Mouse (Mus musculus) G1E (cell line): ENCODE data around the gene Rit1. TPM values are rescaled to one million over a fixed set of nuclear protein-coding genes. Genes with fewer than 3 reads are reported as not detected.
A peak's percentile ranks its signal among the peaks of the same experiment; 100 is the strongest.

Source experiments
- ATAC-seq: 2 replicates; pipeline ENCODE4 v1.8.0; 2016; ENCODE audit warnings: mild to moderate bottlenecking; ENCODE audit not compliant: insufficient number of reproducible peaks, poor library complexity, low FRiP score, severe bottlenecking; ENCODE audit errors: extremely low read depth
- DNase-seq: peaks from one replicate; pipeline ENCODE4 v3.0.0; 2012; ENCODE audit warnings: low spot score
- H3K27me3 ChIP-seq: 2 replicates; pipeline ENCODE4 v1.6.1; 2012; ENCODE audit warnings: mild to moderate bottlenecking, low read length, inconsistent platforms; ENCODE audit not compliant: insufficient read depth
- H3K36me3 ChIP-seq: replicated peaks from 2 replicates; pipeline ENCODE3; 2012; ENCODE audit warnings: mild to moderate bottlenecking, inconsistent platforms
- H3K4me1 ChIP-seq: 2 replicates; pipeline ENCODE4 v1.6.1; 2012; ENCODE audit warnings: low read depth, low read length, inconsistent platforms, mixed read lengths; ENCODE audit not compliant: insufficient read depth
- H3K4me3 ChIP-seq: 2 replicates; pipeline ENCODE4 v1.5.1; 2012; ENCODE audit warnings: low read depth, mild to moderate bottlenecking, inconsistent platforms, low read length, moderate library complexity, mixed read lengths
- H3K9me3 ChIP-seq: replicated peaks from 2 replicates; pipeline ENCODE4 v1.6.1; 2012; ENCODE audit warnings: inconsistent platforms
- CTCF ChIP-seq: IDR thresholded peaks from 2 replicates; pipeline ENCODE4 v1.5.1; 2012; ENCODE audit warnings: low read depth, low read length, inconsistent platforms, mixed read lengths
- GATA1 ChIP-seq: IDR thresholded peaks from 2 replicates; pipeline ENCODE4 v1.6.1; 2012; ENCODE audit warnings: borderline replicate concordance, low read length, inconsistent platforms, mixed read lengths
- GATA2 ChIP-seq: IDR thresholded peaks from 2 replicates; pipeline ENCODE4 v1.6.1; 2012; ENCODE audit warnings: low read depth, low read length, inconsistent platforms, borderline replicate concordance
- POLR2AphosphoS5 ChIP-seq: IDR thresholded peaks from 2 replicates; pipeline ENCODE4 v1.6.1; 2012; ENCODE audit warnings: low read depth, low read length, inconsistent platforms; ENCODE audit not compliant: insufficient replicate concordance
- TAL1 ChIP-seq: conservative IDR thresholded peaks from 2 replicates; pipeline ENCODE4 v1.6.1; 2012; ENCODE audit warnings: low read depth, low read length, inconsistent platforms, mixed read lengths
- polyA plus RNA-seq: library from polyadenylated mRNA; stranded (reverse); fragments of >175 nt; gene quantifications from 2 replicates; pipeline ENCODE4 v1.2.3, GENCODE M21; 2012
- total RNA-seq, 2 experiments: library from RNA; stranded (forward) in 1 of 2; stranded (reverse) in 1 of 2; fragments of 200-1000 nt in 1 of 2; fragments of >200 nt in 1 of 2; fragmentation: Nextera tagmentation in 1 of 2; gene quantifications; 2 replicates each; pipeline ENCODE4 v1.2.3; 2014 to 2017

Rit1 gene
- total and polyA plus RNA-seq, 3 experiments: 18.2 to 30.8 (median 30.2) TPM

GRCm38 (mm10) chr3:88746871-88747231, 30.2 kb downstream of the Rit1 start:
- no peak overlapping the region for H3K4me3 ChIP-seq
- TF ChIP-seq GATA1: no peak
- no peak for TF ChIP-seq TAL1
- TF ChIP-seq CTCF: no peak
- TF ChIP-seq GATA2: no peak
- TF ChIP-seq POLR2AphosphoS5: no peak
- no peaks in the 10 kb centered on the region for H3K36me3 ChIP-seq
- ATAC-seq: no peak
- no peak for DNase-seq
- peaks cover 23% of the 10 kb centered on the region for H3K4me1 ChIP-seq
- H3K27me3 ChIP-seq: peaks cover 6% of the 10 kb centered on the region; the same call in 1 of the 2 replicates
- H3K9me3 ChIP-seq: no peaks in the 10 kb centered on the region

GRCm38 (mm10) chr3:88754283-88754682, 37.6 kb downstream of the Rit1 start:
- H3K9me3 ChIP-seq: no peaks in the 10 kb centered on the region
- TF ChIP-seq GATA1 (no peak), TAL1 (no peak), GATA2 (no peak), CTCF (no peak), POLR2AphosphoS5 (no peak)
- peaks cover 12% of the 10 kb centered on the region; the same call in 1 of the 2 replicates for H3K27me3 ChIP-seq
- H3K4me3 ChIP-seq: no peak overlapping the region
- ATAC-seq (no peak), DNase-seq (no peak)
- H3K4me1 ChIP-seq: peaks cover 20% of the 10 kb centered on the region
- H3K36me3 ChIP-seq: no peaks in the 10 kb centered on the region

GRCm38 (mm10) chr3:88755541-88755940, 38.9 kb downstream of the Rit1 start:
- no peak overlapping the region for H3K4me3 ChIP-seq
- TF ChIP-seq POLR2AphosphoS5 (no peak), GATA2 (no peak), CTCF (no peak), GATA1 (no peak), TAL1 (no peak)
- H3K4me1 ChIP-seq: peaks cover 20% of the 10 kb centered on the region
- peaks cover 12% of the 10 kb centered on the region; the same call in 1 of the 2 replicates for H3K27me3 ChIP-seq
- no peaks in the 10 kb centered on the region for H3K36me3 ChIP-seq
- no peak for ATAC-seq
- no peaks in the 10 kb centered on the region for H3K9me3 ChIP-seq
- no peak for DNase-seq

- peaks cover 20% of the 10 kb centered on the region for H3K4me1 ChIP-seq
- no peak overlapping the region for H3K4me3 ChIP-seq
- peaks cover 12% of the 10 kb centered on the region; the same call in 1 of the 2 replicates for H3K27me3 ChIP-seq
- no peak for DNase-seq
- no peaks in the 10 kb centered on the region for H3K9me3 ChIP-seq
- H3K36me3 ChIP-seq: no peaks in the 10 kb centered on the region
- ATAC-seq: no peak
- TF ChIP-seq CTCF (no peak), GATA2 (no peak), GATA1 (no peak), TAL1 (no peak), POLR2AphosphoS5 (no peak)
Measured at GRCm38 (mm10) chr3:88756276-88756675, 39.6 kb downstream of the Rit1 start.

- Histone ChIP-seq H3K36me3 (no peaks in the 10 kb centered on the region), H3K27me3 (peaks cover 17% of the 10 kb centered on the region; the same call in 1 of the 2 replicates), H3K4me1 (peaks cover 20% of the 10 kb centered on the region), H3K9me3 (no peaks in the 10 kb centered on the region), H3K4me3 (peak overlapping the region; percentile 28; the same call in 1 of the 2 replicates)
- TF ChIP-seq CTCF (no peak), GATA1 (no peak), GATA2 (no peak), POLR2AphosphoS5 (no peak), TAL1 (no peak)
- no peak for DNase-seq
- no peak; the same call in 1 of the 2 replicates for ATAC-seq
Measured at GRCm38 (mm10) chr3:88758045-88758500, 41.4 kb downstream of the Rit1 start.

GRCm38 (mm10) chr3:88761619-88762018, 45.0 kb downstream of the Rit1 start:
- no peaks in the 10 kb centered on the region for H3K36me3 ChIP-seq
- no peak for DNase-seq
- no peaks in the 10 kb centered on the region for H3K9me3 ChIP-seq
- H3K27me3 ChIP-seq: peaks cover 14% of the 10 kb centered on the region
- no peak overlapping the region for H3K4me3 ChIP-seq
- TF ChIP-seq POLR2AphosphoS5 (no peak), TAL1 (no peak), GATA2 (no peak), CTCF (no peak), GATA1 (no peak)
- peaks cover 14% of the 10 kb centered on the region for H3K4me1 ChIP-seq
- no peak for ATAC-seq
